Mouse (Mus musculus): ENCODE results near the gene Asb11. TPM values are rescaled to one million over a fixed set of nuclear protein-coding genes. Genes with fewer than 3 reads are reported as not detected.

Asb11 gene
- polyA plus RNA-seq (2015; fragmentation: Nextera tagmentation; extraction: Ambion mirVana): not detected in 2 replicates

GRCm38 (mm10) chrX:164436709-164437108, at the start of gene Asb11:
Asb11 (plus strand) TSS chrX:164436994.

GRCm38 (mm10) chrX:164419471-164419939, 17.3 kb upstream of the Asb11 start, which contains the start of gene Piga:
Piga (plus strand) TSS chrX:164419787.

GRCm38 (mm10) chrX:164505709-164506498, 69.1 kb downstream of the Asb11 start, which contains the start of gene Asb9:
Asb9 (plus strand) TSS chrX:164506327.

Other genes starting within 250 kb of the Asb11 start
- 0.60 and 1.0 TPM in 2 replicates for gene Bmx, start 178.8 kb upstream of the Asb11 start, polyA plus RNA-seq (2015; fragmentation: Nextera tagmentation; extraction: Ambion mirVana)
- 15.6 and 16.9 TPM in 2 replicates for gene Pir, start 167.6 kb upstream of the Asb11 start, polyA plus RNA-seq (2015; fragmentation: Nextera tagmentation; extraction: Ambion mirVana)
- gene Vegfd, start 63.6 kb upstream of the Asb11 start, polyA plus RNA-seq (2015; fragmentation: Nextera tagmentation; extraction: Ambion mirVana): 22.7 and 24.4 TPM in 2 replicates
- gene Piga, start 17.2 kb upstream of the Asb11 start, polyA plus RNA-seq (2015; fragmentation: Nextera tagmentation; extraction: Ambion mirVana): 3.4 and 3.7 TPM in 2 replicates
- not detected in 2 replicates for gene Asb9, start 69.3 kb downstream of the Asb11 start, polyA plus RNA-seq (2015; fragmentation: Nextera tagmentation; extraction: Ambion mirVana)

Measured in urinary bladder, postnatal 0 days (tissue).